Mouse (Mus musculus) erythroblast, embryonic 14.5 days (primary cell): Measurements from ENCODE around the gene Ppp1ca.

Experiments used
- GATA1 ChIP-seq: IDR thresholded peaks from 2 replicates; pipeline ENCODE4 v1.6.1; 2012; ENCODE audit warnings: low read length, inconsistent platforms, mixed read lengths
- TAL1 ChIP-seq: IDR thresholded peaks from 3 replicates; pipeline ENCODE4 v1.6.1; 2012; ENCODE audit warnings: low read length, inconsistent platforms, mixed read lengths

DNA sequence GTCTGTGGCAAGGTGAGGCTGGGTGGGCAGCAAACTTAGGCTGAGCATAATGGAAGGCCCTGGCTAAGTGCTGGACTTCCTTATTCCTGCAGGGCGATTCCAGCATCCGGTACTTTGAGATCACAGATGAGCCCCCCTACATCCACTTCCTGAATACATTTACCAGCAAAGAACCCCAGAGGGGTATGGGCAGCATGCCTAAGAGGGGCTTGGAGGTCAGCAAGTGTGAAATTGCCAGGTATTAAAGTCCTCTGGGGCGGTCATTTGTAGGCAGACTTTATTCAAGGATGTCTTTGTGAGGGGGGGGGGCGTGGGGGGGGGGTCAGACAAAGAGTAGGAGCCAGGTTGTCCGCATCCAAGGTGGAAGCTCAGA lies 40.4 kb upstream of the Ppp1ca start:
- no peak for TF ChIP-seq TAL1
- TF ChIP-seq GATA1, result no peak
